Mouse (Mus musculus) frontal cortex, postnatal 25 days (tissue): ENCODE results near the gene Gphn.

ENCODE experiments used
- DNase-seq, 2 experiments: peaks; one replicate each; pipeline ENCODE4 v3.0.0; 2022; ENCODE audit warnings: low spot score in 2 of 2

The Gphn gene

DNA sequence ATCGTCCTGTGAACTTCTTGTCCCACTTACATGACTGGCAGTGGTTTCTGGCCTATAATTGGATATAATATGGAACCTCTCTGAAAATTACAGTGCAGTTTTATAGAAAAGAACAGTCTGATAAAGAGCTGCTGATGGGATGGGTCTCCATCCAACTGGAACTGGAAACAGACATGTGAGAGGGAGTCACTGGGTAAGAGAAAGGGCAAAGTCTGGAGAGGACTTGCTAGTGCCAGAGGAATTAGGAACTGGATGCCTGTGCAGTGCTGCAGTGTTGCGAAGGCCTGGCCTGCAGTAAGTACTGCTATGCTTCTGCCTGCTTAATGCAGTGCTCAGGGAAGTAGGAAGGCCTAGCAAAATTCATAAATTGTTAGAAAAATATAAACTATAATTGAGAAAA is 467.1 kb downstream of the Gphn start:
- DNase-seq: no peak

DNA sequence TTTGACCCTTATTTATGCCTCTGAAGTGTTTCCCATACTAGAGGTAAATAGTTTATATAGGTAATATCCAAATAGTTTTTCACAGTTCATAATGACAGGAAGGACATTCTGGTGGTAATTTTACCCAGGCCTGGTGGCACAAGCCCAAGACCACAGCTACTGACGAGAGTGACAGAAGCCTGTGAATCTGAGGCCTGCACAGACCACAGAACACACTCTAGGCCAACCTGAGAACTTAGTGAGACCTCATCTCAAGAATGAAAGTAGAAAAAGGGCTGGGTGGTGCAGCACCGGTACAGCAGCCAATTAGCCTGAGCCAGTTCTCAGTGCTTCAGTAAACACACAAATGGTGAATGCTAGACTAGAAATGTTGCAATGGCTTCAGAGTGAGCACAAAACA is 491.6 kb downstream of the Gphn start:
- DNase-seq: no peak

DNA sequence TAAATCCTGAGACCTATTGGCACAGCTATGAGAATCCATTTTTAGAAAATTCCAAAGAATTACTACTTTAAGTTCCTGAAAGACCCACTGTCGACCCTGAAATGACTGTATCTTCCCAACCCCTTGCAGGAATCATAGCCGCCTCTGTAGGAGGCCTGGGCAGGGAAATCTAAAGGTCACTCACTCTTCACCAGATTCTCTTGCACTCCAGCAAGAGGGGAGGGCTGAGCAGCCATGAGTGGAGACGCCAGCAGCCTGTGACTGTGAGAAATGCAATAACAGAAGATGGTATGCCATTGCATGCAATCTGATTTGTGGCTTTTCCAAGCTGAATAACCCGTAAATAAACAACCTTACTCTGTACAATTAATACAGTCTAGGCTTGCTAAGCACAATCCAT is 501.5 kb downstream of the Gphn start:
- DNase-seq: no peak
